In the genomic region with DNA sequence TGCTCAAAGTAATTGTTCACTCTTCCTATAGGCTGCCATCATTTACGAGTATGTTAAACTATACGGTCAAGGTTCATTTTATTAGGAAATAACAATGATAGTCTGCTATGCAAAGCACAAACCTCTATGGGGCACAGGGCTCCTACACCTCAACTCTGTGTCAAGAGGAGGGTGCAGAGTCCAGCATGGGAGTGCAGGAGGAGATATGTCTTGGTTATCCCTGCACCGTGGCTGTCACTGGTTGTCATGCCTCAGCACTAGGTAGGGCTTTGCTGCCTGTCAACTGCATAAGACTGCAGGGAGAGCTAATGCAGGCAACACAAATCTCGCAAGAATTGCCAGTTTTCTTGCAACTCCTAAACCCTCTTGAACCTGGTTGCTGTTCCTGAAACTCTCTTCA, we compare ENCODE assay signal across 19 mouse cellular contexts.
"Had no signal": no experiment of that assay in that cellular context is flagged by ENCODE, and none has a peak within 500 bp of the region (broad histone marks: within the 10 kb centered on the region; RNA-seq: fewer than 3 reads in every experiment).

No protein-coding gene starts in this region.

- ATAC-seq: lung, postnatal 0 days; midbrain, embryonic 16.5 days had no signal

- H3K4me3 ChIP-seq: lung, embryonic 15.5 days; midbrain, embryonic 10.5 days; midbrain, embryonic 12.5 days; myocyte; neural tube, embryonic 13.5 days; neural tube, embryonic 15.5 days had no signal

- H3K27me3 ChIP-seq: lung, embryonic 15.5 days; midbrain, embryonic 12.5 days; neural tube, embryonic 13.5 days; neural tube, embryonic 15.5 days had no signal

- H3K9ac ChIP-seq: lung, embryonic 15.5 days; midbrain, embryonic 12.5 days; neural tube, embryonic 13.5 days; neural tube, embryonic 15.5 days had no signal

- DNase-seq: lung, adult 2 months; lung, postnatal 4 days; midbrain, embryonic 14.5 days; retina, postnatal 1 day; right cerebral cortex, adult 18-20 months; right cerebral cortex, postnatal 25 days; right cerebral cortex, postnatal 4 days; spleen, adult 18-20 months; thymus, adult 18-20 months; thymus, postnatal 14 days; thymus, postnatal 36 days had no signal

- H3K27ac ChIP-seq: lung, embryonic 15.5 days; midbrain, embryonic 10.5 days; neural tube, embryonic 13.5 days; neural tube, embryonic 15.5 days had no signal

- H3K9me3 ChIP-seq: lung, embryonic 15.5 days; midbrain, embryonic 10.5 days; midbrain, embryonic 12.5 days; neural tube, embryonic 13.5 days; neural tube, embryonic 15.5 days had no signal

- H3K4me2 ChIP-seq: lung, embryonic 15.5 days; midbrain, embryonic 12.5 days; neural tube, embryonic 13.5 days; neural tube, embryonic 15.5 days had no signal
